Mouse (Mus musculus): ENCODE measurements around the gene Zbtb25. TPM values are rescaled to one million over a fixed set of nuclear protein-coding genes. Genes with fewer than 3 reads are reported as not detected.

Zbtb25 gene
- polyA plus RNA-seq, 1 experiment from 2014 or later = 8.3 TPM

DNA sequence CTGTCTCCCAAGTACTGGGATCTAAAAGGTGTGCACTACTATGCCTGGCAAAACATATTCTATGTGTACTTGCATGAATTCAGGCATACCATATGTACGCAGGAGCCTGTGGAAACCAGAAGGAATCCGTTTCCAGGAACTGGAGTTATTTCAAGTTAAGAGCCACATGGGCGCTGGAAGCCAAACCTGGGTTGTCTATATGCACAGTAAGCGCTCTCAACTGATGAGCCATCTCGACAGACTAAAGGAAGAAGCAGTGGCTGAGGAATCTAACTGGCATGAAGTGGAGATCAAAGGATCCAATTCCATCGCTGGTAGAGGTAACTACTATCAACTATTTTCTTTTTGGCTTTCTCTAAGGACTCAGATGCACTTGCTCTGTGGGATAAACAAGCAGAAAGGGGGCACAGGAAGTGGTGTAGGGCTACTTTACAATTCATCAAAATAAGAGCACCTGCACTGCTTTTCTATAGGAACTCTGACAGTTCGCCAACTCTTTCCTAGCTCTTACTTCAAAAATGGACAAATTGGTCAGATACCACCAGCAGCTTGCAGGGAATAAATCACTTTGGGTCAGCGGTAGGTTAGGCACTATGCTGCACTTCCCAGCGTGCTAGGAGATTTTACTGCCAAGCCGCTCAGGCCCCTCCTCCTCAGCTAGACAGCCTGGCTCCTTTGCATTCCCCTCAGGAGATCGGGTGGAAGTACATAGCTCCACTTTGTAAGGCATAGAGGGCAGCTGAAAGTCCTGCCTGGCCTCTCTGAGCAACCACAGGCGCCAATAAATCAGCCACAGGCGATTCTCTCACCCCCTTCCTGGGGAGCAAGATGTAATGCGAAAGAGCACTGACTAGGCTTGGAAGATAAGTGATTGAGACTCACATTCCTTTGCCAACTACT is 2.1 kb downstream of the Zbtb25 start:
- Histone ChIP-seq H3K36me3 (peaks cover 2% of the 10 kb centered on the region; the same call in 1 of the 2 replicates), H3K9ac (peak overlapping the region; percentile 98), H3K27me3 (no peaks in the 10 kb centered on the region), H3K4me1 (replicated peaks) (peaks cover 72% of the 10 kb centered on the region), H3K9me3 (replicated peaks) (no peaks in the 10 kb centered on the region), H3K4me2 (peak overlapping the region; percentile 89), H3K27ac (peak overlapping the region; percentile 97), H3K4me3 (replicated peaks) (peak overlapping the region; percentile 91)
- no peak for DNase-seq
- ATAC-seq (ENCODE audit: low read depth) = no peak
- 18% methylated on average over 14 of the region's 14 CpGs for WGBS (ENCODE audit: insufficient replicate concordance)

DNA sequence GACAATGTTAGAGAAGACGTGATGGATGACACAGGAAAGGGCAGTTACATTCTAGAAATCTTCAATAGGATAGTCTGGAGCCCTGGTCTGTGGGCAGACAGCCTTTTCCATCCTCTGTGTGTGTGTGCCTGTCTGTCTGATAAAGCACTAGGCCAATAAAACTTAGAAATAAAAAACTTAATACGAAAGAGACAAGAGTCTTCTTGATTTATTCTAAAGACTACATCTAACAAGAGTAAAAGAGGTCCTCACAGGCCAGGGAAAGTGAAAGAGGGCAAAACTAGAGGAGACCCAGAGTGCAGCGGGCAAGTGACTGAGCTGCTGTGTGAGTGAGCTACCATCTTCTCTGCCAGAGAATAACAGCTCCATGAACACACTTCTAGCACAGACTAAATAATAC is 3.1 kb downstream of the Zbtb25 start:
- 63% methylated on average over 3 of the region's 3 CpGs for WGBS (ENCODE audit: insufficient replicate concordance)
- H3K27me3 ChIP-seq = no peaks in the 10 kb centered on the region
- H3K4me2 ChIP-seq = no peak overlapping the region
- H3K4me1 ChIP-seq (replicated peaks) = peaks cover 73% of the 10 kb centered on the region
- peak overlapping the region; percentile 15 for H3K27ac ChIP-seq
- no peak overlapping the region for H3K9ac ChIP-seq
- H3K36me3 ChIP-seq = peaks cover 2% of the 10 kb centered on the region; the same call in 1 of the 2 replicates
- ATAC-seq (ENCODE audit: low read depth) = no peak
- no peaks in the 10 kb centered on the region for H3K9me3 ChIP-seq (replicated peaks)
- DNase-seq = no peak
- no peak overlapping the region; the same call in 1 of the 2 replicates for H3K4me3 ChIP-seq (replicated peaks)

DNA sequence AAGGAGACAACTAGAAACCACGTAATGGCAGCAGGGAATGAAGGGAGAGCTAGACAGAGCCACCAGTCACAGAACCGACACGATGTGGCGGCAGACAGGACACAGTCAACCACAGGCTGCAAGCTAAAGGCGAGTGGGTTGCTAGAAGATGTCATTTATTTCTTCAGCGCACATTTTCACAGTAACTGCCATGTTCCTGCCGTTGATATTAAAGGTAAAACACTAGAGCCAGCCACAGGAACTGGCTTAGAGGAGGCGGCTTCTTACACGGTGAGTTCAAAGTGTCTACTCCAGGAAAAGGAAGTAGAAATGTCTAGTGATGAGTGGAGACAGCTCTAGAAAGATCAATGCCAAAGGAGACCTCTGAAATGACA is 7.1 kb downstream of the Zbtb25 start:
- Histone ChIP-seq H3K9me3 (replicated peaks) (no peaks in the 10 kb centered on the region), H3K27me3 (no peaks in the 10 kb centered on the region), H3K9ac (peak overlapping the region; percentile 59), H3K4me1 (replicated peaks) (peaks cover 69% of the 10 kb centered on the region), H3K27ac (peak overlapping the region; percentile 87), H3K36me3 (peaks cover 7% of the 10 kb centered on the region), H3K4me2 (peak overlapping the region; percentile 40), H3K4me3 (replicated peaks) (no peak overlapping the region)
- WGBS (ENCODE audit: insufficient replicate concordance) = 20% methylated on average over 9 of the region's 9 CpGs
- no peak for DNase-seq
- peak; percentile 16; the same call in 1 of the 2 replicates for ATAC-seq (ENCODE audit: low read depth)

DNA sequence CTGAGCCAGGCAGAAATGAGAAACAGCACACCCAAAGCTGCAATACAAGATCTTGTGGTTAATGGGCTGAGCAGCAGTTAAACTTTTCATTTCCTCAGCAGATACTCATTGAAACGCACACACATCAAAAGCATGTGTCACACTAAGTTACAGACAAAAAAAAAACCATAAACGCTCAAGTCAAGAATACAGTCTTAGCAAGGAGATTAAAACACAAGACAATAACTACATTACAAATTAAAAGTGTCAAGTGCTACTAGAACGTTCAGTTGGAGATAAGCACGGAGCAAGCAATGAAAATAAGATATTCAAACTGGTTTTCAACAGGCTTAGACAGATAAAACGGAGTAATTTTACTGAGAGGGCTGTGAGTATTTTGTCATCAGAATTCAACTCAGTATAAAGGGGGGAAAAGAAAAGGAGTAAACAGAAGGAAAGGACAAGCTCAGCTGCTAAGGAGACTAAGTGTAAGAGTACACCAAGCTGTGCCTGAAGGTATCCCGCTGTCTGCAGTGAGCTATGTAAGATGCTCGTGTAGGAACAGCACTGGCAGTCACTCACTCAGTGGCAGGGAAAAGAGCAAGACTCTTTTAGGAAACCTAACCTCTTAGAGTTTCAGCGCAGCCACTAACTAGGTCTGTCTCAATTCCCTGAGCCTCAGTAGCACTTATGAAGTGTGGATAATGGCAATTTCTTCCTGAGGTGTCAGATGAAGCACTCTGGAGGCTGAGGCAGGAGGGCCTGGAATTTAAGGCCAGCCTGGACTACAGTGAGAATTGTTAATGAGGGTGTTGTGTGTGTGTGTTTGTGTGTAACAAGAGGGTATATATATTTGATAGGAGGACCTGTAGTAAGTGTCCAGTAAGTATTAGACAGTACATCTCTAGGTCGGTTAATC is 7.7 kb downstream of the Zbtb25 start:
- Histone ChIP-seq H3K9me3 (replicated peaks) (no peaks in the 10 kb centered on the region), H3K9ac (peak overlapping the region; percentile 59), H3K36me3 (peaks cover 8% of the 10 kb centered on the region), H3K4me3 (replicated peaks) (no peak overlapping the region), H3K27ac (peak overlapping the region; percentile 87), H3K4me2 (peak overlapping the region; percentile 40), H3K4me1 (replicated peaks) (peaks cover 63% of the 10 kb centered on the region), H3K27me3 (no peaks in the 10 kb centered on the region)
- DNase-seq = no peak
- WGBS (ENCODE audit: insufficient replicate concordance) = 17% methylated on average over 9 of the region's 9 CpGs
- ATAC-seq (ENCODE audit: low read depth) = peak; percentile 71

DNA sequence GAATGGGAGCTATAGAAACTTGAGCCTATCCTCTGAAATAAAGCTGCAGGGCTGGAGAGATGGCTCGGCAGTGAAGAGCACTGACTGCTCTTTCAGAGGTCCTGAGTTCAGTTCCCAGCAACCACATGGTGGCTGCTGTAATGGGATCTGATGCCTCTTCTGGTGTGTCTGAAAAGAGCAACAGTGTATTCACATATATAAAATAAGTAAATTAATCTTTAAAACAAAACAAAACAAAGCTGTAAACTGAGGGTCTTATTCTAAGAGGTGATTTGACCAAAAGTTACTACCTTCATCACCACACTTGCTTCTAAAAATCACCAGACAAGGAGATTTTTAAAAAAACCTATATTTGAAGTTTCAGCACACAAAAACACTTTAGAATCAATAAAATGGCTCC is 8.5 kb downstream of the Zbtb25 start:
- no peak overlapping the region for H3K4me2 ChIP-seq
- H3K4me3 ChIP-seq (replicated peaks) = no peak overlapping the region
- H3K9me3 ChIP-seq (replicated peaks) = no peaks in the 10 kb centered on the region
- no peaks in the 10 kb centered on the region for H3K27me3 ChIP-seq
- H3K9ac ChIP-seq = no peak overlapping the region
- 67% methylated on average over 1 of the region's 1 CpGs for WGBS (ENCODE audit: insufficient replicate concordance)
- H3K4me1 ChIP-seq (replicated peaks) = peaks cover 55% of the 10 kb centered on the region
- H3K36me3 ChIP-seq = peaks cover 8% of the 10 kb centered on the region
- DNase-seq (no peak), ATAC-seq (ENCODE audit: low read depth) (no peak)
- H3K27ac ChIP-seq = peak overlapping the region; percentile 37; the same call in 1 of the 2 replicates

DNA sequence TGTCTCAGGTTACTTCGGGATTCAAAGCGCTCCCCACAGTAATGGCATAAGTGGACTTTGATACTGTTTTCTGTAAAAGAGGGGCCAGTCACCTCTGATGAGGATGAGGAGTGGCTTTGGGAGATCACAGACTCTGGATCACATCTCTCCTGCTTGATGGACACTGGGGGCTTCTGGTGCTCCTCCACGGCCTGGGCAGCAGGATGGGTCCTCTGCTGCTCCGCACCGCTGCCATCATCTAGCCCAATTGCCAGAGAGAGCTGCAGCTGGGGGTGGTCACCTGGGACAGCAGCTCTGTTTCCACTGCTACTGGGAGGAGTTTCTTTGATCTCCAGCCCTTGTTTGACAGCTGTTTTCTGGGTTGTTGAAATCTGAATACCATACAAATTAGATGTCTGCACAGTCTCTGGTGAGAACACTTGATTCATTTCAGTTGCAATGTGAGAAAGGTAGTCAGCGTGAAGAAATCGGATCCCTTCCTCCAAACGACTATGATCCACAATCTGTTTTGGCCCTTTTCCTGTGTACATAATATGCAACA is 19.7 kb downstream of the Zbtb25 start:
- no peak overlapping the region for H3K27ac ChIP-seq
- no peaks in the 10 kb centered on the region for H3K4me1 ChIP-seq (replicated peaks)
- ATAC-seq (ENCODE audit: low read depth) = no peak
- no peak overlapping the region for H3K4me2 ChIP-seq
- peaks cover 46% of the 10 kb centered on the region for H3K36me3 ChIP-seq
- no peak for DNase-seq
- H3K4me3 ChIP-seq (replicated peaks) = no peak overlapping the region
- H3K27me3 ChIP-seq = no peaks in the 10 kb centered on the region
- no peak overlapping the region for H3K9ac ChIP-seq
- WGBS (ENCODE audit: insufficient replicate concordance) = 87% methylated on average over 8 of the region's 8 CpGs
- H3K9me3 ChIP-seq (replicated peaks) = no peaks in the 10 kb centered on the region

DNA sequence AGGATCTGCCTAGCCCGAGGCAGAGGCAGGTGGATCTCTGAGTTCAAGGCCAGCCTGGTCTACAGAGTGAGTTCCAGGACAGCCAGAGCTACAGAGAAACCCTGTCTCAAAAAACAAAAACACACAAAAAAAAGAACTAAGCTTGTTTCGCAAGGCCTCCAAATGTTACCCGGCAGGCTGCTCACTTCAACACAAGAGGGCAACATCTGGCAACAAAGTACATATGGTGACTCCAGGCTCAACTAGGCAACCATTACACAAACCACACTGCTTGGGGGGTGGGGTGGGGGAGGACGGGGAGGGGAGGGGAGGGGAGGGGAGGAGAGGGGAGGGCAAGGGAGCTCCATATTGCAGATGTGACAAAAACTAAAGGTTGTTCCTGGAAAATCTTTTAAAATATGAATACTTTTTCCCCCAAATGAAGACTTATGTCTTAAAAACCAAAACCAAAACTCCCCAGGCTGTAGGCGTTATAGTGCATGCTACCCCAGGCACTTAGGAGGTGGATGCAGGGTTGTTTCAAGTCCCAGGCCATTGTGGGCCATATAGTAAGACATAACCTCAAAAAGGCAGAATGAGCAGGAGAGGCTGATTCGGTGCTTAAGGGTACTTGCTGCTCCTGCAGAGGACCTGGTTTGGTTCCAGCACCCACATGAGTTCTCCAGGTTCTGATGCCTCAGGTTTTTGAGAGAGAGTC is 23.5 kb downstream of the Zbtb25 start:
- no peak overlapping the region for H3K4me3 ChIP-seq (replicated peaks)
- H3K9ac ChIP-seq = no peak overlapping the region
- H3K4me1 ChIP-seq (replicated peaks) = no peaks in the 10 kb centered on the region
- WGBS (ENCODE audit: insufficient replicate concordance) = 63% methylated on average over 6 of the region's 6 CpGs
- no peak overlapping the region for H3K27ac ChIP-seq
- ATAC-seq (ENCODE audit: low read depth) = no peak
- H3K36me3 ChIP-seq = peaks cover 28% of the 10 kb centered on the region
- H3K4me2 ChIP-seq = no peak overlapping the region
- H3K9me3 ChIP-seq (replicated peaks) = no peaks in the 10 kb centered on the region
- no peaks in the 10 kb centered on the region for H3K27me3 ChIP-seq
- no peak for DNase-seq

DNA sequence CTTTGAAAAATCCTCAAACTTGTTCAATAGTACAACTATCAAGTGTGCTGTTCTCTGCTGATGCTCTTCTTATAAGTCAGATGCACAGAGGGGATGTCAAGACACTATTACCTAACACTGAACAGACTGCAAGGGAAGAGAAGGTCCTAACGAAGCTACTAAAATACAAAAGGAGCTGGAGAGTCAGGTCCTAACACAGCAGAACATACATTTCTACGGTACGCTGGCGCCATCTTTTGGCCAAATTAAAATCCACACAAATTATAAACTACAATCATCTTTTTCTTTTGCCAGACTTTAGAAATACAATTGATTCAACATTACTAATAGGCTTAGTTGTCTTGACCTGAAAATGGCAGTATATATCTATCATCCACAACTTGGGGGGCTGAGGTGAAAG is 28.3 kb downstream of the Zbtb25 start:
- DNase-seq = no peak
- Histone ChIP-seq H3K9me3 (replicated peaks) (no peaks in the 10 kb centered on the region), H3K4me3 (replicated peaks) (no peak overlapping the region), H3K4me1 (replicated peaks) (no peaks in the 10 kb centered on the region), H3K27me3 (no peaks in the 10 kb centered on the region), H3K4me2 (no peak overlapping the region), H3K36me3 (no peaks in the 10 kb centered on the region), H3K9ac (no peak overlapping the region), H3K27ac (no peak overlapping the region)
- WGBS (ENCODE audit: insufficient replicate concordance) = 6% methylated on average over 4 of the region's 4 CpGs
- no peak for ATAC-seq (ENCODE audit: low read depth)

DNA sequence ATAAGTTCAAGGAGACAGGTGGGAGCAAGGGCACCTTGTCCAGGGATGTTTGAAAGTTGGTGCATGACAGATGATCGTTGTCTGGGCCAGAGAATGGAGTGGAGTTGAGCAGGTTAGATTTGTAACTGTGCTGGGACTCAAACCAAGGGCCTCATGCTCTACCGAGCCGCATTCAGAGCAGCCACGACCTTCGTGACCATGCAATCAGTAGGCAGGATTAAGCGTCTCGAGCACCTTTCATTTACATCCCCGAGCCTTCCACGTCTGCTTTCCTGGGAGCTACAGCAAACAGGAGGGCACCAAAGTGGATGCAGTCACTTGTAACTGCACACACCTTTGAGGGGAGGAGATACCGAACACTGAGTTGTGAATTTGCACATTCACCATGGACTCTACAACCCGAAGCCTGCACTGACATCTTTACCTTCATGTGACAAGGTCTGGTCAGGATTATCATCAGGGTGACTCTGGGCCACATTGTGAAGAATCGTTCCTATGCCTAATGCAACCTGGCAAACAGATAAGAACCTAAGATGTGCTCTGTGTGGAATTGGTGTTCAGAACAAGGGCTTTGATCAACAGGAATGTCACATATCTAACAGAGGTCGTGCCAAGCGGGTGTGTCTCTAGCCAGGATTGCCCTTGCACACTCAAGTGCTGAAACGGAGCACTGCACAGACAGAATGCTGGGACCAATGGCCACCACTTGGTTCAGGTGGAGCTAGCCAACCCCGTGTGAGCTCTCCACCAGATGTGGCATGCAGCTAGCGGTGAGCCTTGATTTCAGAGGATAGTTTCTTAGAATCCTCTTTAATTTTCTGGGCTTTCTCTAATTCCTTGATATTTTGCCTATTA is 33.1 kb downstream of the Zbtb25 start:
- H3K4me1 ChIP-seq (replicated peaks) = no peaks in the 10 kb centered on the region

DNA sequence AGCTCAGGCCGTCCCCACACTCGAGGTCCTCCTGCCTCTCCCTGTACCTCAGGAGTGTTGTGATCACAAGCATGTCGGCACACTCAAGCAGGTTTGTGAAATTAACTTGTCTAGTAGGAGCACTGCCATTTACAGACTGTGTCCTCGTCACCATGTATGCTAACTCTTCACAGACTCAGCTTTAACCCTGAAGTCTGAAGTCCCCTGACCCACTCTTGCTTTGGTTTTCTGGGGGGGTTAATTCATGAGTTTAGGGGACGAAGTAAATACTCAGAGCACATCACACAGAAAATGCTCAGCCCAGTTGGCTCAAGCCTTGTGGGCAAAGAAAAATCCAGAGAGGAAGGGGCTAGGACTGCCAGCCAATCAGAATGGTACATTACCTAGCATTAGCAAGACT is 33.8 kb downstream of the Zbtb25 start:
- no peak for DNase-seq
- Histone ChIP-seq H3K9me3 (replicated peaks) (no peaks in the 10 kb centered on the region), H3K9ac (no peak overlapping the region), H3K27ac (no peak overlapping the region), H3K4me2 (no peak overlapping the region), H3K27me3 (no peaks in the 10 kb centered on the region), H3K4me1 (replicated peaks) (no peaks in the 10 kb centered on the region), H3K36me3 (no peaks in the 10 kb centered on the region), H3K4me3 (replicated peaks) (no peak overlapping the region)
- ATAC-seq (ENCODE audit: low read depth) = no peak
- WGBS (ENCODE audit: insufficient replicate concordance) = 73% methylated on average over 5 of the region's 5 CpGs

More for the DNA sequence above, 33.1 kb downstream of the Zbtb25 start:
- ATAC-seq (ENCODE audit: low read depth) (no peak), DNase-seq (no peak)
- Histone ChIP-seq H3K27me3 (no peaks in the 10 kb centered on the region), H3K9me3 (replicated peaks) (no peaks in the 10 kb centered on the region), H3K27ac (no peak overlapping the region), H3K4me3 (replicated peaks) (no peak overlapping the region), H3K9ac (no peak overlapping the region), H3K36me3 (no peaks in the 10 kb centered on the region), H3K4me2 (no peak overlapping the region)
- WGBS (ENCODE audit: insufficient replicate concordance) = 71% methylated on average over 17 of the region's 17 CpGs

Measured in liver, embryonic 13.5 days (tissue).